Mouse (Mus musculus) stomach, embryonic 16.5 days (tissue): ENCODE results near the gene Hist1h3c. TPM values are rescaled to one million over a fixed set of nuclear protein-coding genes. Genes with fewer than 3 reads are reported as not detected.

Experiments used
- ATAC-seq: fragments of 200-750 bp; cut with Nextera tagmentation; 2 replicates; pipeline ENCODE4 v1.8.0; 2017; ENCODE audit warnings: moderate number of reproducible peaks, moderate TSS enrichment; ENCODE audit not compliant: insufficient read depth, low FRiP score
- H3K27ac ChIP-seq: fragments of 300-500 bp; sonication (generic); 2 replicates; pipeline ENCODE4 v1.5.1; 2014; ENCODE audit warnings: low read length
- H3K27me3 ChIP-seq: fragments of 300-500 bp; sonication (generic); 2 replicates; pipeline ENCODE4 v1.6.1; 2014; ENCODE audit warnings: low read length, control low read depth, mixed read lengths; ENCODE audit not compliant: control insufficient read depth, insufficient read depth
- H3K36me3 ChIP-seq: fragments of 300-500 bp; sonication (generic); 2 replicates; pipeline ENCODE4 v1.6.1; 2014; ENCODE audit warnings: low read length; ENCODE audit not compliant: control insufficient read depth, insufficient read depth
- H3K4me1 ChIP-seq: fragments of 300-500 bp; sonication (generic); 2 replicates; pipeline ENCODE4 v1.6.1; 2014; ENCODE audit warnings: low read length, control low read depth, mixed read lengths; ENCODE audit not compliant: control insufficient read depth, insufficient read depth
- H3K4me2 ChIP-seq: fragments of 300-500 bp; sonication (generic); 2 replicates; pipeline ENCODE4 v1.6.1; 2014; ENCODE audit warnings: low read depth, low read length, mixed read lengths
- H3K4me3 ChIP-seq: fragments of 300-500 bp; sonication (generic); replicated peaks from 2 replicates; pipeline ENCODE4 v1.5.1; 2014; ENCODE audit warnings: mild to moderate bottlenecking, low read length
- H3K9ac ChIP-seq: fragments of 300-500 bp; sonication (generic); 2 replicates; pipeline ENCODE4 v1.6.1; 2014; ENCODE audit warnings: low read length
- H3K9me3 ChIP-seq: fragments of 300-500 bp; sonication (generic); replicated peaks from 2 replicates; pipeline ENCODE4 v1.6.1; 2016; ENCODE audit warnings: low read length, control low read depth; ENCODE audit not compliant: control insufficient read depth
- WGBS: fragments of 180-500 bp; shearing (Covaris S2); extraction: QIAGEN DNeasy Blood & Tissue Kit; methylation state at CpG from one replicate; pipeline ENCODE4 v1.1.7; 2014; 5-methylcytosine and 5-hydroxymethylcytosine counted together
- polyA plus RNA-seq: library from polyadenylated mRNA; unstranded; fragments of >200 nt; fragmentation: Nextera tagmentation; extraction: Ambion mirVana; gene quantifications from 2 replicates; pipeline ENCODE4 v1.2.1, GENCODE M21; 2015

Gene Hist1h3c
- polyA plus RNA-seq, 1 experiment from 2014 or later: 3.1 TPM

DNA sequence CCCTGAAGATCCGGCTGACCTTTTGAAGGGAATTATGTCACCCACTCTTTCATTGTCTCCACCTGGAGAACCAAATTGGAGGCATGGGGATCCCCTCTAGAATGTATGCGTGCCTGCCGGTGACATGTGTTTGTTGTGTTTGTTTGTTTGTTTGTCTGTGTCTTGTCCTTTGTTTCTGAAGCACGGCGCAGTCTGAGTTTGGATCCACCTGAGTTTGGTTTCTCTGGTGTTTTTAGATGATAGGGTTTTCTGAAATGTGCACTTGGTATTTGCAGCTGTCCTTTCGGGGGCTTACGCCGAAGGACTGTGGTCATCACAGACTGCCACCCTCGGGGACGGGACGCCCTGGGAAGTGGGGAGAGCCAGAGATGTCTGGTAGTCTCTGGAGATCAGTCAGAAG is 28.2 kb downstream of the Hist1h3c start:
- Histone ChIP-seq H3K4me2 (no peak overlapping the region), H3K27ac (no peak overlapping the region), H3K36me3 (no peaks in the 10 kb centered on the region), H3K9ac (no peak overlapping the region), H3K4me3 (no peak overlapping the region), H3K4me1 (no peaks in the 10 kb centered on the region), H3K9me3 (no peaks in the 10 kb centered on the region), H3K27me3 (no peaks in the 10 kb centered on the region)
- 46% methylated on average over 11 of the region's 11 CpGs for WGBS
- ATAC-seq: no peak

DNA sequence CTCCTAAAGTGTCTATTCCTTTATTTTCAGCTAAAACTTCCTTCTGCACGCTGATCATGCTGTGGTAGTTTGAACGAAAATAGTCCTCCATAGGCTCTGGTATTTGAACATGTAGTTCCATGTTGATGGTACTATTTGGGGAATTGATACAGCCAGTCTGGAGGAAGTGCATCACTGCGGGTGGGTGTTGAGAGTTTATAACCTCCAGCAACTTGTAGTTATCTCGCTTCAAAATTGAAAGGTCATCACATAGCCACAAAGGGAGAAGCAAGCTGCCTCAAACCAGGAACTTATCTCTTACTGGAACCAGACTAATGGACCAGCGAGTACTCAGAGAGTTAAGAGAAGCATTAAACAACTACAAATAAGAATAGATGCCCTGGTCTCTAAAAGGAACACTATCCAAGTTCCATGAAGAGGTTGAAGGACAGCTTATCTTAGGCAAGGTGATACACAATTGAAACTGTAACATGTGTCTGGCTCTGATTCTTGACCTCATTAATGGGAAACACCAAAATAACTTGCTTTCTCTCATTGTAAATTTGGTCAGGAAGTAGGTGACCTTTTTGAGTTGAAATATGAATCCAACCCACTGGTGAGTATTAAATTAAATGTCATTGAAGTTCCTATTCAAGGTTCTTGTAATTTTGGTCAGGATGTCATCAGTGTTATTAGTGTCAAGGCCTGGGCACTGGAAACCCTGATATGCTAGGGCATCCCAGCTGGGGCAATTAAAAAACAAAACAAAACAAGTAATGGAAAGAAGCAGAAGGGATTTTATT is 28.9 kb downstream of the Hist1h3c start:
- Histone ChIP-seq H3K9me3 (no peaks in the 10 kb centered on the region), H3K27ac (no peak overlapping the region), H3K4me3 (no peak overlapping the region), H3K9ac (no peak overlapping the region), H3K4me1 (no peaks in the 10 kb centered on the region), H3K27me3 (no peaks in the 10 kb centered on the region), H3K36me3 (no peaks in the 10 kb centered on the region), H3K4me2 (no peak overlapping the region)
- WGBS: 78% methylated on average over 5 of the region's 5 CpGs
- ATAC-seq: no peak

DNA sequence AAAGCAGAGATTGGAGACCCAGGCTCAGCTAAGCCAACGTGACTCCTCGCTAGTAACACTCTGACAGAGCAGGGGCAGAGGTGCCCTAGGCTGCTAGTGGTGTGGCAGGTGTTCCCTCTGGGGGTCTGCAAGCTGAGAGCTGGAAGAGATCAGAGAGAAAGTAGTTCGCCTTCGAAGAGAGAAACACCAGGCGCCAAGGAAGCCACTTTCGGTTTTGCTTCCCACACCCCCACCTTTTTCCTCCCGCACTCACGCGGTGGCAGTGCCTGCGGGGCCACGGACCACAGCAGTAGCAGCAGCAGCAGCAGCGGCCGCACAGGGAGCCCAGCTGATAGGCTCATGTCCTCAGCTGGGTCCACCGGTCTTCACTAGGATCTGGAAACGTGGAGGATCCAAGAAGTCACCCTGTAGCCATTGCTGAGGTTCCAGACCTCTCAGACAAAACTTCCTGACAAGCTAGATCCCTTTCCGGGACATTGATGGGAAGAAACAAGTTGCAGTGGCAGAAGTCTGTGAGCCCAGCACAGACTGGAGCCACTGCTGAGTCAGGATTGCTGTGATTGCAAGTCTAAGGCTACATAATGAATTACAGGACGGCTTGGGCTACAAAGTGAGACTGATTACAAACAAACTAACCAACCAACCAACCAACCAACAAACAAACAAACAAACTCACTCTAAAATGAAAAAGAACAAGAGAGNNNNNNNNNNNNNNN is 34.9 kb downstream of the Hist1h3c start, which contains the start of gene Hfe:
Hfe (minus strand) TSS at position 481 of the 716 bp plus-strand sequence.
- H3K27me3 ChIP-seq: no peaks in the 10 kb centered on the region
- peak within 1 kb of the TSS; percentile 88 for H3K4me2 ChIP-seq
- peak within 1 kb of the TSS; percentile 82 for H3K9ac ChIP-seq
- H3K36me3 ChIP-seq: no peaks in the 10 kb centered on the region
- no peaks in the 10 kb centered on the region for H3K9me3 ChIP-seq
- whole genome bisulfite sequencing: 2% methylated on average over 17 of the region's 17 CpGs
- H3K4me1 ChIP-seq: peaks cover 6% of the 10 kb centered on the region
- H3K4me3 ChIP-seq: peak within 1 kb of the TSS; percentile 53
- ATAC-seq: peak; percentile 56
- no peak within 1 kb of the TSS; the same call in 1 of the 2 replicates for H3K27ac ChIP-seq

GRCm38 (mm10) chr13:23709714-23710373 is 35.6 kb downstream of the Hist1h3c start:
- Histone ChIP-seq H3K27ac (no peak overlapping the region), H3K9me3 (no peaks in the 10 kb centered on the region), H3K36me3 (no peaks in the 10 kb centered on the region), H3K9ac (peak overlapping the region; percentile 82), H3K4me1 (peaks cover 6% of the 10 kb centered on the region), H3K4me3 (peak overlapping the region; percentile 53), H3K4me2 (peak overlapping the region; percentile 88), H3K27me3 (no peaks in the 10 kb centered on the region)
- WGBS: 29% methylated on average over 15 of the region's 15 CpGs
- ATAC-seq: no peak

GRCm38 (mm10) chr13:23708654-23709053 is 36.7 kb downstream of the Hist1h3c start:
- 67% methylated on average over 4 of the region's 4 CpGs for WGBS
- Histone ChIP-seq H3K27ac (no peak overlapping the region), H3K4me2 (no peak overlapping the region), H3K9me3 (no peaks in the 10 kb centered on the region), H3K27me3 (no peaks in the 10 kb centered on the region), H3K9ac (no peak overlapping the region), H3K4me1 (peaks cover 6% of the 10 kb centered on the region), H3K4me3 (no peak overlapping the region), H3K36me3 (no peaks in the 10 kb centered on the region)
- ATAC-seq: no peak

DNA sequence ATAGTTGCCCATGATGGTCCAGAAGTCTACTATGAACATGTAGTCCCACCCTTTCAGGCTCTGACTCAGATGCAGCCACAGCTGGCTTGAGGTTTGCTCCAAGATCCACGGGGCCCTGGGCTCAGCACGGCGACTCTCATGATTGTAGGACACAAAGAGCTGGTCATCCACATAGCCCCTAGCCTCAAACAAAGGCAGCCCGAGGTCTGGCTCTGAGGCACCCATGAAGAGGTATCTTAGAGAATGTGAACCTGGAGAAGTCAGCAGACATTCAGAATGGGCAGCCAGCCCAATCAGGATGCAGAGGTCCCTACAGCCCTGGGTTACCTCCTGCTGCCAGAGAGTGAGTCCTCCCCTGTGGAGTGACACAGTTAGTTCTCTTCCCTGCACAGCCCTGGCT is 37.4 kb downstream of the Hist1h3c start:
- H3K27me3 ChIP-seq: no peaks in the 10 kb centered on the region
- H3K9me3 ChIP-seq: no peaks in the 10 kb centered on the region
- 78% methylated on average over 4 of the region's 4 CpGs for whole genome bisulfite sequencing
- H3K9ac ChIP-seq: no peak overlapping the region
- H3K27ac ChIP-seq: no peak overlapping the region
- H3K4me2 ChIP-seq: no peak overlapping the region
- H3K36me3 ChIP-seq: no peaks in the 10 kb centered on the region
- ATAC-seq: no peak
- H3K4me1 ChIP-seq: peaks cover 6% of the 10 kb centered on the region
- H3K4me3 ChIP-seq: no peak overlapping the region

- Histone ChIP-seq H3K9me3 (no peaks in the 10 kb centered on the region), H3K9ac (no peak overlapping the region), H3K4me2 (no peak overlapping the region), H3K36me3 (no peaks in the 10 kb centered on the region), H3K4me3 (no peak overlapping the region), H3K27ac (no peak overlapping the region), H3K27me3 (no peaks in the 10 kb centered on the region), H3K4me1 (peaks cover 6% of the 10 kb centered on the region)
- WGBS: 93% methylated on average over 12 of the region's 12 CpGs
- no peak for ATAC-seq
Observed at GRCm38 (mm10) chr13:23706771-23707170, 38.6 kb downstream of the Hist1h3c start.

- 93% methylated on average over 7 of the region's 7 CpGs for WGBS
Observed at GRCm38 (mm10) chr13:23705751-23706356, 39.5 kb downstream of the Hist1h3c start.

More at GRCm38 (mm10) chr13:23705751-23706356, 39.5 kb downstream of the Hist1h3c start:
- no peaks in the 10 kb centered on the region for H3K27me3 ChIP-seq
- no peak overlapping the region for H3K27ac ChIP-seq
- no peaks in the 10 kb centered on the region for H3K36me3 ChIP-seq
- H3K4me3 ChIP-seq: no peak overlapping the region
- H3K4me2 ChIP-seq: no peak overlapping the region
- no peak for ATAC-seq
- no peaks in the 10 kb centered on the region for H3K9me3 ChIP-seq
- peaks cover 9% of the 10 kb centered on the region for H3K4me1 ChIP-seq
- H3K9ac ChIP-seq: no peak overlapping the region
